Mouse (Mus musculus) heart, embryonic 15.5 days (tissue): ENCODE measurements at regions not wholly inside any gene's neighbourhood (a gene's known extent, or its start where the extent isn't known, plus 50 kb on each side); places are given as distances from the start of the nearest gene placed in this dataset.

Source experiments
- ATAC-seq: fragments of 200-750 bp; cut with Nextera tagmentation; replicated peaks from 2 replicates; pipeline ENCODE4 v1.8.0; 2017; ENCODE audit warnings: low read depth, moderate TSS enrichment; ENCODE audit not compliant: insufficient number of reproducible peaks, insufficient read depth, low FRiP score
- H3K27ac ChIP-seq: fragments of 300-500 bp; sonication (generic); 2 replicates; pipeline ENCODE4 v1.5.1; 2015; ENCODE audit warnings: mild to moderate bottlenecking, inconsistent platforms
- H3K27me3 ChIP-seq: fragments of 300-500 bp; sonication (generic); 2 replicates; pipeline ENCODE4 v1.6.1; 2015; ENCODE audit warnings: inconsistent platforms
- H3K36me3 ChIP-seq: fragments of 300-500 bp; sonication (generic); 2 replicates; pipeline ENCODE4 v1.6.1; 2015; ENCODE audit warnings: mild to moderate bottlenecking, inconsistent platforms
- H3K4me1 ChIP-seq: fragments of 300-500 bp; sonication (generic); replicated peaks from 2 replicates; pipeline ENCODE4 v1.6.1; 2015; ENCODE audit warnings: inconsistent platforms
- H3K4me2 ChIP-seq: fragments of 300-500 bp; sonication (generic); 2 replicates; pipeline ENCODE4 v1.6.1; 2015; ENCODE audit warnings: inconsistent platforms, mild to moderate bottlenecking, moderate library complexity
- H3K4me3 ChIP-seq: fragments of 300-500 bp; sonication (generic); 2 replicates; pipeline ENCODE4 v1.5.1; 2015; ENCODE audit warnings: mild to moderate bottlenecking, inconsistent platforms
- H3K9ac ChIP-seq: fragments of 300-500 bp; sonication (generic); 2 replicates; pipeline ENCODE4 v1.6.1; 2015; ENCODE audit warnings: mild to moderate bottlenecking, inconsistent platforms
- H3K9me3 ChIP-seq: fragments of 300-500 bp; sonication (generic); replicated peaks from 2 replicates; pipeline ENCODE4 v1.6.1; 2016; ENCODE audit warnings: inconsistent platforms
- WGBS: fragments of 180-500 bp; shearing (Covaris S2); methylation state at CpG from one replicate; pipeline ENCODE4 v1.1.7; 2015; ENCODE audit warnings: mixed read lengths; 5-methylcytosine and 5-hydroxymethylcytosine counted together

DNA sequence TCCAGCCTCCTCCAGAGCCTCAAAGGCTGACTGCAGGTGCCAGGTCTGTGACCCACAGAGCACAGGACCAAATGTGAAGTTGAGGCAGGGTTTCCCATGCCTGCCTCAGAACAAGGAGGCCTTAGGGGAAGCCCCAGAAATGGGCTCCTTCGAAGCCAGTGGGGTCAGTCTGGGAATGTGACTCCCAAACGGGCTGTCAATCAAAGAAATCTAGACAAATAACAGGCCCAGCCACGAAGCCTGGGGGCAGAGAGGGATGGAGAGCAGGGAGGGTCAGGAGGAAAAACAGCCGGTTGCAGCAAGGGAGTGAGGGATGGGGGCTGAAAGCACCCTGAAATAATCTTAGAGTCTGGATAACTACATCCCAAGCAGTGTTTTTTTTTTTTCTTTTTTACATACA lies 50.4 kb upstream of the Pkdcc start:
- Histone ChIP-seq H3K36me3 (no peaks in the 10 kb centered on the region), H3K4me1 (peaks cover 14% of the 10 kb centered on the region), H3K27ac (no peak overlapping the region), H3K9me3 (no peaks in the 10 kb centered on the region), H3K9ac (no peak overlapping the region), H3K4me3 (no peak overlapping the region), H3K27me3 (no peaks in the 10 kb centered on the region), H3K4me2 (no peak overlapping the region)
- 28% methylated on average over 4 of the region's 4 CpGs for WGBS
- no peak for ATAC-seq

GRCm38 (mm10) chr17:83165140-83165539 lies 50.0 kb upstream of the Pkdcc start:
- no peak overlapping the region for H3K4me3 ChIP-seq
- no peaks in the 10 kb centered on the region for H3K27me3 ChIP-seq
- no peak overlapping the region for H3K27ac ChIP-seq
- no peaks in the 10 kb centered on the region for H3K36me3 ChIP-seq
- H3K4me2 ChIP-seq: no peak overlapping the region
- no peak for ATAC-seq
- H3K9me3 ChIP-seq: no peaks in the 10 kb centered on the region
- peaks cover 14% of the 10 kb centered on the region for H3K4me1 ChIP-seq
- 63% methylated on average over 4 of the region's 4 CpGs for WGBS
- no peak overlapping the region for H3K9ac ChIP-seq
